Mouse (Mus musculus) embryonic facial prominence, embryonic 10.5 days (tissue): ENCODE measurements at regions not wholly inside any gene's neighbourhood (a gene's known extent, or its start where the extent isn't known, plus 50 kb on each side); places are given as distances from the start of the nearest gene placed in this dataset.
A peak's percentile ranks its signal among the peaks of the same experiment; 100 is the strongest.

Experiments used
- DNase-seq: peaks from one replicate; pipeline ENCODE4 v3.0.0-alpha.2; 2017; ENCODE audit warnings: low spot score
- H3K27ac ChIP-seq: fragments of 300-500 bp; sonication (generic); replicated peaks from 2 replicates; pipeline ENCODE4 v1.5.1; 2016; ENCODE audit warnings: mild to moderate bottlenecking
- H3K27me3 ChIP-seq: fragments of 300-500 bp; sonication (generic); replicated peaks from 2 replicates; pipeline ENCODE4 v1.6.1; 2016; ENCODE audit warnings: low read depth, mild to moderate bottlenecking; ENCODE audit not compliant: poor library complexity, severe bottlenecking
- H3K36me3 ChIP-seq: fragments of 300-500 bp; sonication (generic); replicated peaks from 2 replicates; pipeline ENCODE4 v1.6.1; 2016; ENCODE audit warnings: mild to moderate bottlenecking, moderate library complexity
- H3K4me1 ChIP-seq: fragments of 300-500 bp; sonication (generic); 2 replicates; pipeline ENCODE4 v1.6.1; 2016
- H3K4me3 ChIP-seq: fragments of 300-500 bp; sonication (generic); 2 replicates; pipeline ENCODE4 v1.5.1; 2016; ENCODE audit warnings: mild to moderate bottlenecking, moderate library complexity
- H3K9me3 ChIP-seq: fragments of 300-500 bp; sonication (generic); 2 replicates; pipeline ENCODE4 v1.6.1; 2016; ENCODE audit warnings: mild to moderate bottlenecking
- WGBS: fragments of 180-500 bp; shearing (Covaris S2); methylation state at CpG from one replicate; pipeline ENCODE4 v1.1.7; 2016; 5-methylcytosine and 5-hydroxymethylcytosine counted together

DNA sequence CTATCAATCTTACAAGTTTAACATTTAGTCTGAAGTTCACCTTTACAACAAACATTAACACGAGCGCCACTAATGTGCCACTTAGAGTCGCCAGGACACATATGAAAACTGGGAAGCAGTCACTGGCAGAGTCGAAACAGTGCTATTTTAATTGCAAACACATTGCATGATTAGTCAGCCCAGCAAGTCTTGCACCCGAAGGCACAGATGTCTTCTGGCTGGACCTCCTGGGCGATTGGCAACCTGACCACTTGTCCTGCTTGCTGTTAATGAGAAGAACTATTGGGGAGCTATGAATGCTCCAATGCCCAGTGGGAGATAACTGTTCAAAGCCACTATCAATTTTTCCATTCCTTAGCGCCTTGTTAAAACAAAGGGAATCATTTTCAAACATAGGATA is 547.0 kb downstream of the Etv1 start:
- Histone ChIP-seq H3K27ac (no peak overlapping the region), H3K4me1 (peaks cover 3% of the 10 kb centered on the region; the same call in 1 of the 2 replicates), H3K9me3 (no peaks in the 10 kb centered on the region), H3K36me3 (no peaks in the 10 kb centered on the region), H3K27me3 (no peaks in the 10 kb centered on the region), H3K4me3 (no peak overlapping the region)
- 49% methylated on average over 7 of the region's 7 CpGs for WGBS
- peak; percentile 21 for DNase-seq

DNA sequence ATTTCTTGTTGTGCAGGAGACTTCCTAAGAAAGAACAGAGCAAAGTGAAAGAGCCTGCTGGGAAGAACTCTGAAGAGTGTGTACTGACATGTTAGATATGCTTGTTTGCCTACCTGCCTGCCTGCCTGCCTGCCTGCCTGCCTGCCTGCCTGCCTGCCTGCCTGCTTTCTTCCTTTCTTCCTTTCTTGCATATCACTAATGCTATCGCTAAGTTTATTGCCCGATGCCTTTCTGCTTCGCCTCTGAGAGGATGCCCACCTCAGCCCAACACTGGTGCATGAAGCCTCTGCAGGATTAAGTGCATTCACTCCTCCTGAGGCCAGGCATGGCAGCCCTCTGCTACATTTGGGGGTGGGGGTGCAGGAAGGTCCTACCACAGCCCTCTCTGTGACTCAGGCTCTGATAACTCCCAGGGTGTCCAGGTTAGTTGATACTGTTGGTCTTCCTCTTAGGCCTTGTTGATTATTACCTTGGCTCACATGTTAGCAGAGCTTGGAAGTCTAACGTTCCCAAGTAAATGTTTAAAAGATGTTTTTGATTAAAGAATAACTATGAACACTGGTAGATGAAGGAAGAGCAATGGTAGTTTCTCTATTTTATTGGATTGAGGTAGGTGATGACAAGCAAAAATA is 547.6 kb downstream of the Etv1 start:
- no peak for DNase-seq
- 75% methylated on average over 4 of the region's 4 CpGs for WGBS
- H3K4me3 ChIP-seq, result no peak overlapping the region
- H3K9me3 ChIP-seq, result no peaks in the 10 kb centered on the region
- H3K36me3 ChIP-seq, result no peaks in the 10 kb centered on the region
- H3K27me3 ChIP-seq, result no peaks in the 10 kb centered on the region
- H3K27ac ChIP-seq, result peak overlapping the region; percentile 59
- peaks cover 3% of the 10 kb centered on the region; the same call in 1 of the 2 replicates for H3K4me1 ChIP-seq

DNA sequence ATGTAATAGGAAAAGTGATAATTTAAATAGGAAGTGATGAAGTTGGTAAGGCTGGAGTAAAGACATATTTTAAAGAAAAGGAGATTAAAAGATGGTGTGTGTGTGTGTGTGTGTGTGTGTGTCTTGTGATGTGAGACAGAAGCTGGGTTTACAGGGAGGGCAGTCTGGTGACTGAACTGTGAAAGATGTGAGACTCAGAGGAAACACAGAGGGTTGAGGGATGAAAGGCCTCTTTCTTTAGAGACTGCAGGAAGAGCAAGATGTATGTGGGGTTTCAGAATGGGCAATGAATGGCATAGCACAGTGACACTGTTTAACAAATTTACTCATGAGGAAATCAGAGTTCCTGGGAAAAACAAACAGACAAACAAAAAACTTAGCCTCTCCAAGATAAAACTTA is 549.2 kb downstream of the Etv1 start:
- Histone ChIP-seq H3K27me3 (no peaks in the 10 kb centered on the region), H3K4me1 (peaks cover 3% of the 10 kb centered on the region; the same call in 1 of the 2 replicates), H3K9me3 (no peaks in the 10 kb centered on the region), H3K27ac (no peak overlapping the region), H3K36me3 (no peaks in the 10 kb centered on the region), H3K4me3 (no peak overlapping the region)
- no peak for DNase-seq

DNA sequence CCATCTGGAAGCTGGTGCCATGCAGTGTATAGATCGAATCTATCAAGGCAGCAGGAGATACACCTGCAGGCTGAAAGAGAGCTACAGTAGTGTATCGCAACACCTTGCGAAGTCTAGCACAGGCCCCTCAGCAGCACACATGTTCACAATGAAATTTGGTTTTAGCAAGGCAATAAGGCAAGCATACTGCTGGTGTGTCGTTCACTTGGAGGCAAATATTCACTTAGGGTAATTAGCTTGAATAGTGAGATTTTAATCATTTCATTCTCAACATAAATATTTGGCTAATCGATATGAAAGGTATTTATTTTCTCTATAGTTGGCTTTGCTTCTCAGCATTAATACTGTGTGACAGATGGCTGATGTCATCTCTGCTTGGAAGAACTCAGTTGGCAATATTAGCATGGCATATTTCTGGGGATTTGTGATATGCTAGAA is 559.9 kb downstream of the Etv1 start:
- WGBS, result 91% methylated on average over 5 of the region's 5 CpGs
- H3K9me3 ChIP-seq, result no peaks in the 10 kb centered on the region

GRCm38 (mm10) chr12:39341751-39342271 is 562.6 kb downstream of the Etv1 start:
- Histone ChIP-seq H3K27me3 (no peaks in the 10 kb centered on the region), H3K36me3 (no peaks in the 10 kb centered on the region), H3K4me1 (no peaks in the 10 kb centered on the region), H3K27ac (no peak overlapping the region), H3K4me3 (no peak overlapping the region), H3K9me3 (no peaks in the 10 kb centered on the region)
- DNase-seq, result no peak
- WGBS, result 84% methylated on average over 5 of the region's 5 CpGs

More for the DNA sequence above, 559.9 kb downstream of the Etv1 start:
- H3K4me1 ChIP-seq, result no peaks in the 10 kb centered on the region
- no peak for DNase-seq
- H3K27ac ChIP-seq, result no peak overlapping the region
- no peak overlapping the region for H3K4me3 ChIP-seq
- no peaks in the 10 kb centered on the region for H3K27me3 ChIP-seq
- H3K36me3 ChIP-seq, result no peaks in the 10 kb centered on the region

DNA sequence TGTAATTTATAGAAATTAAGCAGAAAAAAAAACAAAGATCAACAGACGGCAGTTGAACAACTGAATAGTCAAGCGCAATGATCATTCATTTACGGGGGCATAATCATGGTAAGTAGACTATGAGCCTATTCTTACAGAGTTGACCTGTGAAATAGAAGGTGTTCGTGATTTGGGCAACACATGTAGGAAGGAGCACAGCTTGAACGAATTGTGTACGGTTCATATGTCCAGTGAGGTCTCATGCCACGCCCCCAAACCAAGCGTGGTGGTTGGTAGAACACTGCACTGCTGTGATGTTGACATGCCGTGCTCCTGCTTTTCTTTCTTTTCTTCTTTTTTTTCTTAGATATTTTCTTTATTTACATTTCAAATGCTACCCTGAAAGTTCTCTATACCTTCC is 563.1 kb downstream of the Etv1 start:
- no peaks in the 10 kb centered on the region for H3K36me3 ChIP-seq
- no peak overlapping the region for H3K27ac ChIP-seq
- no peaks in the 10 kb centered on the region for H3K4me1 ChIP-seq
- DNase-seq, result no peak
- no peak overlapping the region for H3K4me3 ChIP-seq
- H3K27me3 ChIP-seq, result no peaks in the 10 kb centered on the region
- H3K9me3 ChIP-seq, result no peaks in the 10 kb centered on the region
- WGBS, result 91% methylated on average over 9 of the region's 9 CpGs

GRCm38 (mm10) chr12:39371480-39372245 is 592.5 kb downstream of the Etv1 start:
- H3K27ac ChIP-seq, result no peak overlapping the region
- H3K4me1 ChIP-seq, result no peaks in the 10 kb centered on the region
- H3K27me3 ChIP-seq, result no peaks in the 10 kb centered on the region
- DNase-seq, result no peak
- no peaks in the 10 kb centered on the region for H3K36me3 ChIP-seq
- no peaks in the 10 kb centered on the region for H3K9me3 ChIP-seq
- no peak overlapping the region for H3K4me3 ChIP-seq

DNA sequence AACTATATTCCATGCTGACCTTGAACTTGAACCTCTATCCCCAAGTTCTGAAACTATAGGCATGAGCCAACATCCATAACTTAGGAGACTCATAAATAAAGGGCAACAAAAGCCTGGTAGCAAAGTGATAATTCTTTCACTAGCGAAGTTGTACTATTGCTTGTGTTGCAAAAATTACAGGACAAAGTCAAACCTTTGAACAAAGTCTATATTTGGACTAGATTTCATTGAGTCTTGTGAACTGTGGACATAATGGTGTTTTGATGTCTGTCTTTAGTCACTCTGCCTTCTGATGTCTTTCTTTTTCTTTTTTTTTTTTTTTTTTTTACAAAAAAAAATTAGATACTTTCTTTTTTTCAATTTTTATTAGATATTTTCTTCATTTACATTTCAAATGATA is 594.5 kb downstream of the Etv1 start:
- Histone ChIP-seq H3K27me3 (no peaks in the 10 kb centered on the region), H3K9me3 (no peaks in the 10 kb centered on the region), H3K4me3 (no peak overlapping the region), H3K27ac (no peak overlapping the region), H3K4me1 (no peaks in the 10 kb centered on the region), H3K36me3 (no peaks in the 10 kb centered on the region)
- 92% methylated on average over 1 of the region's 1 CpGs for whole genome bisulfite sequencing
- DNase-seq, result no peak
